Mouse (Mus musculus) T-helper 1 cell (primary cell): ENCODE results near the gene Gm21319.
"Not testable (repeated sequence)": the region's sequence is repeated elsewhere in the genome, so short reads cannot be mapped to it uniquely, and the experiment has no call there.

Experiments
- in situ Hi-C: fragments of 300-600 bp; cut with MboI, MseI; formaldehyde crosslinking; loops from one replicate; pipeline ENCODE4 v1.15.1; 2025; ENCODE audit warnings: high pct_unique_total_duplicates

Gene Gm21319

DNA sequence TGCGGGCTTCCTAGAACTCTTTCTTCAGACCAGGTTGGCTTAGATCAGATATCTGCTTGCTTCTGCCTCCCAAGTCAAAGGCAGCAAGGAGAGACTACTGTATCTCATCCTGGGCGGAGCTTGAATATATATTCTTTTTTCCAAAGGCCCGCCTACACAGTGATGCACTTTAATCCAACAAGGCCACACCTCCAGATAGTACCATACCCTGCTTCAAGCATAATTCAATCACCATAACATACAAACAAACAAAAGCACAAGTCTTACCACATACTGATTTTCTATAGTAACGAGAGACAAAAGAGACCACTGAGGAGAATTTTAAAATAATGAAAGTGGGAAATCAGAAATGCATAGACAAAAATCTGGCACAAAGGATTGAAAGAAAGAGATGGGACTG lies at the start of gene Gm21319:
Gm21319 (minus strand) TSS at position 101 of the 400 bp plus-strand sequence.
- in situ Hi-C loops: loop anchor here (25.0 kb wide), 1 partner anchor 112 kb away; the partner anchor contains the start of gene Gm2022

DNA sequence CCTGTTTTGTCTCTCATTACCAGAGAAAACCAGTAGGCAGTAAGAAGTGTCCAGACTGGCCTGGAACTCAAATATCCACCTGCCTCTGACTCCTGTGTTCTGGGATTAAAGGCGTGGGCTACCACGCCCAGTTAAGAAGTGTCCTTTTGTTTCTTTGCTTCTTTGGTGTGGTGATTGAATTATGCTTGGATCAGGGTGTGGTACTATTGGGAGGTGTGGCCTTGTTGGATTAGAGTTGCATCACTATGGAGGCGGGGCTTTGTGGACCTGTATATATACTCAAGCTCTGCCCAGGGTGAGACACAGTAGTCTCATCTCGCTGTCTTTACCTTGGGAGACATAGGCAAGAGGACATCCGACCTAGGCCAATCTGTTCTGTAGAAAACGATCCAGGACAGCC lies 40.7 kb upstream of the Gm21319 start, which contains the start of gene BB287469:
BB287469 (plus strand) TSS at position 301 of the 400 bp plus-strand sequence.
- in situ Hi-C loops: not testable (repeated sequence)

DNA sequence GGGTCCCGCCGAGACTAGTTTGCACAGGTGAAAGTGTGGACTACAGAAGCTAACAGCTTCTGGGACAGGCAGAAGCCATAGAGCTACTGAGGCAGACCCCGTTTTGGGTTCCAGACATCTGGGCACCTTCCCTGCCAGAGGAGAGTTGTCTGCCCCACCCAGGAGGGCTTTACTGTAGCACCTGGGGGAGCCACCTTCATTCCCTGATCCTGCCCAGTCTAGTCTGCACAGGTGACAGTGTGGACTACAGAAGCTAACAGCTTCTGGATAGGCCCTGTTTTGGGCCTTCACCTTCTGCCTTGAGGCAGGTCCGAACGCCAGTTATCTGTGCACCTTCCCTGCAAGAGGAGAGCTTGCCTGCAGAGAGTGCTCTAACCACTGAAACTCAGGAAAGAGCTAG lies 22.4 kb upstream of the Gm21319 start:
- in situ Hi-C loops: loop anchor here (25.0 kb wide), 1 partner anchor 89 kb away; the partner anchor contains the start of gene Gm2022

DNA sequence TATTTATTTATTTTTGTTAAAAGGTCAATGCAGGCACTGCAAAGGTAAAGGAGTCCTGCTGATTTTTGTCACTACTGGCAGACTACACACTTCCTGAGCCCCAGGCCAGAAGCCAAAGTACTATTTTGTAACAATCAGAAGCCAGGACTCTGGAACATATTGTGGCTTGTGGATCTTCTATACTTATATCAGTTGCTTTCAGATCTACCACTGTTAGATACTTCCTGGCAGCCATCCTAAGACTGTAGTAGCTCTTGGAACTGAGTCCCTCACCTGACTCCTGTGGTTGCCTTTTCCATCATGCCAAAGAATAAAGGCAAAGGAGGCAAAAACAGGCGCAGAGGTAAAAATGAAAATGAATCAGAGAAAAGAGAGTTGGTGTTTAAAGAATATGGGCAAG lies 19.7 kb upstream of the Gm21319 start, which contains the start of gene Gm21936:
Gm21936 (plus strand) TSS at position 301 of the 400 bp plus-strand sequence.
- in situ Hi-C loops: loop anchor here (25.0 kb wide), 1 partner anchor 92 kb away; the partner anchor contains the start of gene Gm2022
